Mouse (Mus musculus) erythroblast, embryonic 14.5 days (primary cell): ENCODE data around the gene Fshr. TPM values are rescaled to one million over a fixed set of nuclear protein-coding genes. Genes with fewer than 3 reads are reported as not detected.

ENCODE experiments used
- H3K27me3 ChIP-seq: 2 replicates; pipeline ENCODE4 v1.6.1; 2012; ENCODE audit warnings: inconsistent platforms; ENCODE audit not compliant: control insufficient read depth
- H3K36me3 ChIP-seq: 2 replicates; pipeline ENCODE4 v1.6.1; 2012; ENCODE audit warnings: mild to moderate bottlenecking, inconsistent platforms; ENCODE audit not compliant: control insufficient read depth
- H3K4me1 ChIP-seq: 2 replicates; pipeline ENCODE4 v1.6.1; 2012; ENCODE audit warnings: inconsistent platforms; ENCODE audit not compliant: control insufficient read depth
- H3K4me3 ChIP-seq: replicated peaks from 2 replicates; pipeline ENCODE3; 2012; ENCODE audit warnings: moderate library complexity, mild to moderate bottlenecking, inconsistent platforms
- H3K9me3 ChIP-seq: 2 replicates; pipeline ENCODE4 v1.6.1; 2012; ENCODE audit warnings: low read length, inconsistent platforms, mixed read lengths; ENCODE audit not compliant: control insufficient read depth
- GATA1 ChIP-seq: IDR thresholded peaks from 2 replicates; pipeline ENCODE4 v1.6.1; 2012; ENCODE audit warnings: low read length, inconsistent platforms, mixed read lengths
- TAL1 ChIP-seq: IDR thresholded peaks from 3 replicates; pipeline ENCODE4 v1.6.1; 2012; ENCODE audit warnings: low read length, inconsistent platforms, mixed read lengths
- polyA plus RNA-seq: library from polyadenylated mRNA; stranded (reverse); fragments of >175 nt; gene quantifications from 2 replicates; pipeline ENCODE4 v1.2.3, GENCODE M21; 2012

The Fshr gene
- polyA plus RNA-seq, 1 experiment: not detected

DNA sequence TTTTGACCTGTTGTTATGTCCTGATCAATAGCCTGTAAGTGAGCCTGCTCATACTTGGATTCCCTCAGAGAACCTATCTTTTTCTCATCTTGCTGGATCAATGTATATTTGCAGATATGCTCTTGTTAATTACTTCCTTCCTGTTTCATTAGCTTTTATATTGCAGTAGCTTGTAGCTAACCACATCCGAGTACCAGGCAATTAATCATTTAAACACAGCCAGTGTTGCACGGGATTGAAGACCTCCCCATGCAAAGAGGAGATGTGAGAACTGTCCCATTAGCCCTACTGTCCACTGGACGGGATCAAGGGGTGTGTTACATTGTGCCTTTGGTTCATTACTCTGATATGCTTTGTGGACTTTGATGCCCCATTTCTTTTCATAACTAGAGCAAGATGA lies 154.5 kb downstream of the Fshr start:
- no peak overlapping the region for H3K4me3 ChIP-seq
- no peaks in the 10 kb centered on the region for H3K4me1 ChIP-seq
- no peaks in the 10 kb centered on the region for H3K36me3 ChIP-seq
- H3K27me3 ChIP-seq: no peaks in the 10 kb centered on the region
- no peaks in the 10 kb centered on the region; the same call in 1 of the 2 replicates for H3K9me3 ChIP-seq
- TF ChIP-seq GATA1 (no peak), TAL1 (no peak)

DNA sequence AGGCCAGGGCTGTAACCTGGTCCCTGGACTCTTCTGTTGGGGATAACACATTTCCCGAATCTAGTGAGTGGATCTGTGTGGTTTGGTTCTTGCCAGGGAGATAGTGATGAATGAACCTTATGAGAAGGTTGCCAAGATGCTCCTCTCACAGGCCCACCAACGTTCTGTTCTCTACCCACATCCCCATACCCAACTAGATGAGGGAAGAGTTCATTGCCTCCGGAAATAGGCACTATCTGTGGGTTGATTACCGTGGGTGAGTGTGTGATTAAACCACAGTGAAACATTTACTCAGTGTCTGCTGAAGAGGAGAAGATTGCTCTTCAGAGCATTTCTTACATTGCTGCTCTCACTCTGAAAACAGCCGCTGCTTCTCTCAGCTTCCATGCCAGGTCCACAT lies 163.8 kb downstream of the Fshr start:
- Histone ChIP-seq H3K4me1 (no peaks in the 10 kb centered on the region), H3K9me3 (peaks cover 2% of the 10 kb centered on the region; the same call in 1 of the 2 replicates), H3K27me3 (no peaks in the 10 kb centered on the region), H3K4me3 (no peak overlapping the region), H3K36me3 (no peaks in the 10 kb centered on the region)
- TF ChIP-seq TAL1: no peak
- TF ChIP-seq GATA1: no peak

DNA sequence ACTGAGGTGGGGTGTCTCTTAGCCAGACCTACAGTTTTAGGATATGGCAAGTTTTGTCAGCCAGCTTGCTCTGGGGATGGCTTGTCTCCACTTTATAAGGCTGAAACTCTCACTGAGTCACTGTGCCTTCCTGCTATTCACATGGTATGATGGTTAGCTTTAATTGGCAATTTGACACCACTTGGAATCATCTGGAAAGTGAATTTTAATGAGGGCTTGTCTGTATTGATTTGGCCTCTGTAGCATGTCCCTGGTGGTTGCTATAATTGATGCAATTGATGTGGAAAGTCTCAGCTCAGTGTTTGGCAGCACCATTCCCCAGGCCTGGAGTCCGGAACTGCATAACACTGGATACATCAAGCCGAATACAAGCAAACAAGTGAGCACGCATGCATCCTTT lies 164.4 kb downstream of the Fshr start:
- Histone ChIP-seq H3K4me1 (no peaks in the 10 kb centered on the region), H3K4me3 (no peak overlapping the region), H3K36me3 (no peaks in the 10 kb centered on the region), H3K9me3 (peaks cover 2% of the 10 kb centered on the region; the same call in 1 of the 2 replicates), H3K27me3 (no peaks in the 10 kb centered on the region)
- TF ChIP-seq TAL1 (no peak), GATA1 (no peak)

DNA sequence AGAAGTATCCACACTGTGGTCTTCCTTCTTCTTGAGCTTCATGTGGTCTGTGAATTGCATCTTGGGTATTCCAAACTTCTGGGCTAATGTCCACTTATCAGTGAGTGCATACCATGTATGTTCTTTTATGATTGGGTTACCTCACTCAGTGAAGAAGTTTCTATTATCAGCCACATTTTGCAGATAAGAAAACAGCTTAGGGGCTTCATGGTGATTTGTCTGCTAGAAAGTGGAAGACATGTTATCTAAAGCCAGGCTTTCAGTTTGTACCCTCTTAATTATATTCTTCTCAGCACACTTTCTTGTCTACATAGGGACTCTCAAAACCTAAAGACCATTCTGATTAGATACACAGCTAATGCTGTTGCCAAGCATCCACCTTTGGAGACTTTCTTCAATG lies 165.8 kb downstream of the Fshr start:
- Histone ChIP-seq H3K27me3 (no peaks in the 10 kb centered on the region), H3K4me3 (no peak overlapping the region), H3K9me3 (peaks cover 2% of the 10 kb centered on the region; the same call in 1 of the 2 replicates), H3K36me3 (no peaks in the 10 kb centered on the region), H3K4me1 (no peaks in the 10 kb centered on the region)
- TF ChIP-seq TAL1 (no peak), GATA1 (no peak)

DNA sequence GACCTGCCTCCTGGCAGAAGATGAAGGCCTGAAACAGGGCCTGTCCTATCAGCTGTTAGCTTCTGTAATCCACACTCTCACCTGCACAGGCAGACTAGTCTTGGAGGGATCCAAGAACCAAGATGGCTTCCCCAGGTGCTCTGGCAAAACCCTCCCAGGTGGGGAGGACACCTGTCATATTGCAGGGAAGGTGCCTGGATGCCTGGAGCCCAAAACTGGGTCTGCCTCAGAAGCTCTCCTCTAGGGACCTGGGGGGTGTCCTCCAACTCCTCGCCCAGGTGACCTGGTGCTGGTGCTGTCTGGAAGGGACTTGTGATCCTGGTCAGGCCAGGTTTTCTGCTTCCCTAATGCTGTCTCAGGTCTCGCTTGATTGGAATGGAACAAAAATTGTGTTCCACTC lies 167.5 kb downstream of the Fshr start:
- Histone ChIP-seq H3K27me3 (no peaks in the 10 kb centered on the region), H3K9me3 (peaks cover 2% of the 10 kb centered on the region; the same call in 1 of the 2 replicates), H3K4me3 (no peak overlapping the region), H3K4me1 (no peaks in the 10 kb centered on the region), H3K36me3 (no peaks in the 10 kb centered on the region)
- TF ChIP-seq GATA1: no peak
- no peak for TF ChIP-seq TAL1

DNA sequence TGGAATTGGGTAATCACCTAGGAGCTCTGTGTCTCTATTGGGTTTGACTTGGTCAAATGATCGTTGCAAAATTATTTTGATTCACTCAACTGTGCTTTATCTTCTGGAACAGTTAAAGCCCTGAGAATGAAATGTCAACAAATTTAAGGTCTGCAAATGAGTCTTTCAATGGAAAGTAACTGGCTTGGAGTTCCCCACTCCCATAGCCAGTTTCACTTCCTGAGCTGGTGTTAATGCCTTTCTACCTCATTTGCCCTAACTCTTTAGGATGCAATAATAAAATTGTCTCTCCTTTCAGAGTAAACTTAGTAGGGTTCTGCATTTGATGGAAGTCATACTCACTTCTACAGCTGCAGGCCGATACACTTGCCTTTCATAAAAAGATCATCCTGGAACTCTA lies 181.0 kb downstream of the Fshr start:
- no peaks in the 10 kb centered on the region for H3K4me1 ChIP-seq
- TF ChIP-seq TAL1 (no peak), GATA1 (no peak)
- H3K4me3 ChIP-seq: no peak overlapping the region
- no peaks in the 10 kb centered on the region; the same call in 1 of the 2 replicates for H3K9me3 ChIP-seq
- no peaks in the 10 kb centered on the region for H3K27me3 ChIP-seq
- no peaks in the 10 kb centered on the region for H3K36me3 ChIP-seq

DNA sequence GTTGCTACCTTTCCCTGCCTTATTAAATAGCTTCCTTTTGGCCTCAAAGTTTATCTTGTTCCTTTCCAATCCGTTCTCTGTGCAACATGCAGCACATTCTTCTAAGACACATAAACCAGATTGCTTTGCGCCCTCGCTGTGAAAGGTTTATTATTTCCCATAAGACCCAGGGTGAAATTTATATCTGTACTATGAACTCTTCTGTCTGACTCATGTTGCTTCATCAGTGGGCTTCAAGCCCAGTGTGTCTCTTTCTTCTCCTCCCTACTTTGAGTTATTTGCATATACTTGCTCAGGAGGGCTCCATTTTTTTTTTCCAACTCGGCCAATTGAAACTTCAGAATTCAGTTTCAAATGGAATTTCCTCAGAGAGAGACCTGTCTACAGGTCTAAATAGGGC lies 183.5 kb downstream of the Fshr start:
- no peak overlapping the region for H3K4me3 ChIP-seq
- no peaks in the 10 kb centered on the region for H3K4me1 ChIP-seq
- no peak for TF ChIP-seq TAL1
- no peak for TF ChIP-seq GATA1
- H3K27me3 ChIP-seq: no peaks in the 10 kb centered on the region
- H3K9me3 ChIP-seq: no peaks in the 10 kb centered on the region
- no peaks in the 10 kb centered on the region for H3K36me3 ChIP-seq

DNA sequence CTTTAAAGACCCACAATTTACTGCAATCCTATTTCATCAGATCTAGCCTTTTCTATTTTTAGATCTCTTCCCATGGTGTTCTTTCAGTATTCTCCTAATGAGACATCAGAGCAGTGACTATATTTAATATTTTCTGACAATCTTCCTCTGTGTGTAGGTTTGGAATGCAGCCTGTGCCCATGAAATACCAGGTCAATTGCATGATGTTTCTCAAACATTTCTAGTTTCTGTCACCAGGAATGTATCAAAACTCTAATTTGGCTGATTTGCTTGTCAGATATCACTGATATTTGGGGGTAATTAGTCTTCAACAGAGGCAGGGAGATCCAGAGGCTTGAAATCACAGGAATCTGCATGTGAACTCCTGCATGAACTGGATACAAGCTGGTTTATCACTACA lies 186.8 kb downstream of the Fshr start:
- TF ChIP-seq TAL1 (no peak), GATA1 (no peak)
- no peaks in the 10 kb centered on the region for H3K4me1 ChIP-seq
- no peaks in the 10 kb centered on the region for H3K36me3 ChIP-seq
- H3K9me3 ChIP-seq: no peaks in the 10 kb centered on the region
- H3K4me3 ChIP-seq: no peak overlapping the region
- H3K27me3 ChIP-seq: no peaks in the 10 kb centered on the region

DNA sequence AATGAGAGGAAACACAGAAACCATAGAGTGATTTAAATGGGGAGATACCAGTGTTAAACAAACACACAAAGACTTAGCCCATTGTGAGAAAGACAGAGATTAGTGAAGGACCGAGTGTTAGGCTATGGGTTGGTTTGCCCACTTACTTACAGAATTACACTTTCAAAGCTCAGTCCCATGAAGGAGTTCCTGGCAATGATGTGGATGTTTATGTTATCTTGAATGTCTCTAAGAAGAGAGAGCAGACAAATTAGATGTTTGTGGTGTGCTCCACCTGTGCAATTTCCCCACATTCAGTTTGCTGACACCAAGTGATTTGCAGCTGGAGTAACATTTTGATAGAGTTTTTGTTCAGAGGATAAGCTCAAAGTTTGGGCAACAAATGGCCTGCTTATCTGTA lies 191.4 kb downstream of the Fshr start:
- Histone ChIP-seq H3K9me3 (no peaks in the 10 kb centered on the region), H3K27me3 (no peaks in the 10 kb centered on the region), H3K4me1 (no peaks in the 10 kb centered on the region), H3K36me3 (no peaks in the 10 kb centered on the region), H3K4me3 (no peak overlapping the region)
- no peak for TF ChIP-seq GATA1
- TF ChIP-seq TAL1: no peak

DNA sequence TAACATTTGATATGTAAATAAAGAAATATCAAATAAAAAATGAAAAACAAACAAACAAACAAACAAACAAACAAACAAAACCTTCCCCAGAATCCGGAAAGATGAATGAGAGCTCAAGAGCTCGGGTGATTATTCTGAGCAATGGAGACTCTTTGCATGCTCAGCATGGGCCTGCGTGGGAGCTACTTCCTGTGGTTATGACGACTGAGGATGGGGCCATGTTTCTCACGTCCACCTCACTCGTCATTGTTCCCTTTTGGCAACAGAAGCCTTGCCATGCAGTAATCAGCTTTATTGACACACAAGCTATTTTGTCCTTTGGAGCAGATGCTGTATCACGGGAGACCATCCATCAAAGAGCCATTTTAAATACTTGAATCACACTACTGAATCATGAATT lies 191.8 kb downstream of the Fshr start:
- Histone ChIP-seq H3K4me1 (no peaks in the 10 kb centered on the region), H3K36me3 (no peaks in the 10 kb centered on the region)
- TF ChIP-seq GATA1 (no peak), TAL1 (no peak)

More for the DNA sequence above, 191.8 kb downstream of the Fshr start:
- H3K27me3 ChIP-seq: no peaks in the 10 kb centered on the region
- H3K4me3 ChIP-seq: no peak overlapping the region
- H3K9me3 ChIP-seq: no peaks in the 10 kb centered on the region
